Mouse (Mus musculus): ENCODE measurements around the gene Faap100.

DNA sequence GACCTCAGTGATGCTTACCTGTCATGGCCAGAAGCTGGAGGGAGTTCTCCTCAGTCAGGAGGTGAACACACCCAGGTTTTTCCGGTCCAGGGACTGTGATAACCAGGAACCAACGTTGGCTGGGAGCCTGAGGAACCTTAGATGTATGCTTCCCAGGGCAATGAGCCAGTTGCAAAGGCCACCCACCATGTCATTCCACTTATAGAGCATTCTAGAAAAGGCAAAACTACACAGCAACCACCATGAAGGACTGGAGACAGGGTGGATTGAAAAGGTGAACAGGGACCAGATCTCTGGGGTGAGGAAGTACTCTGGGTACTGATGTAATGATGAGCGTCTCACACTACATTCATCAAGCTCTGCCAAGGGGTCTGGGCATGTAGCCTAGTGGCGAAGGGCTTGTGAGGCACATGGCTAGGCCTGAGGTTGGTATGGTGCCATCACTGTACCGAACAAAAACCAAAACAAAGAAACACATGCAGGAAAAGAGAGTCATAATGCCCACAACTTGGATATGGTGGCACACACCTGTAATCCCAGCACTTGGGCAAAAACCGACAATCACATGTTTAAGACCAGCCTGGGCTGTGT is 43.0 kb downstream of the Faap100 start:
- TF ChIP-seq CHD2 (IDR thresholded peaks at IDR 0.05; ENCODE audit: low read depth, low read length) (no peak), ZNF384 (IDR thresholded peaks at IDR 0.05; ENCODE audit: low read depth, low read length) (no peak), ZC3H11A (IDR thresholded peaks at IDR 0.05; ENCODE audit: borderline replicate concordance, low read depth, low read length) (no peak), MAFK (IDR thresholded peaks at IDR 0.05; ENCODE audit: insufficient read depth, low read depth, low read length) (no peak)
